Mouse (Mus musculus): ENCODE data around the gene Ets1. TPM values are rescaled to one million over a fixed set of nuclear protein-coding genes. Genes with fewer than 3 reads are reported as not detected.

Gene Ets1
- polyA plus RNA-seq, 1 experiment from 2014 or later = 13.6 TPM

GRCm38 (mm10) chr9:32614191-32614590 is 21.8 kb upstream of the Ets1 start:
- no peak for TF ChIP-seq CTCF (IDR thresholded peaks at IDR 0.05; ENCODE audit: low read depth)
- H3K4me2 ChIP-seq (replicated peaks; ENCODE audit: low read depth) = no peak overlapping the region
- H3K4me1 ChIP-seq (replicated peaks; ENCODE audit: control insufficient read depth, insufficient read depth, low read length) = no peaks in the 10 kb centered on the region
- H3K36me3 ChIP-seq (ENCODE audit: control insufficient read depth, insufficient read depth) = no peaks in the 10 kb centered on the region
- no peak for ATAC-seq
- no peaks in the 10 kb centered on the region for H3K27me3 ChIP-seq (replicated peaks; ENCODE audit: control insufficient read depth, insufficient read depth, low read length)
- no peak overlapping the region for H3K27ac ChIP-seq (ENCODE audit: low read depth, low read length)
- H3K9me3 ChIP-seq (ENCODE audit: control insufficient read depth) = no peaks in the 10 kb centered on the region
- H3K9ac ChIP-seq (ENCODE audit: low read depth, low read length) = no peak overlapping the region
- no peak overlapping the region for H3K4me3 ChIP-seq (ENCODE audit: low read depth, low read length)
- 84% methylated on average over 9 of the region's 9 CpGs for WGBS

- Histone ChIP-seq H3K9ac (ENCODE audit: low read depth, low read length) (no peak overlapping the region), H3K27ac (ENCODE audit: low read depth, low read length) (no peak overlapping the region), H3K4me1 (replicated peaks; ENCODE audit: control insufficient read depth, insufficient read depth, low read length) (no peaks in the 10 kb centered on the region), H3K4me2 (replicated peaks; ENCODE audit: low read depth) (no peak overlapping the region), H3K9me3 (ENCODE audit: control insufficient read depth) (no peaks in the 10 kb centered on the region), H3K27me3 (replicated peaks; ENCODE audit: control insufficient read depth, insufficient read depth, low read length) (no peaks in the 10 kb centered on the region), H3K4me3 (ENCODE audit: low read depth, low read length) (no peak overlapping the region), H3K36me3 (ENCODE audit: control insufficient read depth, insufficient read depth) (no peaks in the 10 kb centered on the region)
- no peak for TF ChIP-seq CTCF (IDR thresholded peaks at IDR 0.05; ENCODE audit: low read depth)
- ATAC-seq = no peak
- 90% methylated on average over 6 of the region's 6 CpGs for WGBS
Observed at GRCm38 (mm10) chr9:32615461-32615860, 20.6 kb upstream of the Ets1 start.

- Histone ChIP-seq H3K9ac (ENCODE audit: low read depth, low read length) (no peak overlapping the region), H3K27me3 (replicated peaks; ENCODE audit: control insufficient read depth, insufficient read depth, low read length) (no peaks in the 10 kb centered on the region), H3K4me2 (replicated peaks; ENCODE audit: low read depth) (no peak overlapping the region), H3K4me3 (ENCODE audit: low read depth, low read length) (no peak overlapping the region), H3K9me3 (ENCODE audit: control insufficient read depth) (no peaks in the 10 kb centered on the region), H3K27ac (ENCODE audit: low read depth, low read length) (no peak overlapping the region), H3K4me1 (replicated peaks; ENCODE audit: control insufficient read depth, insufficient read depth, low read length) (no peaks in the 10 kb centered on the region), H3K36me3 (ENCODE audit: control insufficient read depth, insufficient read depth) (no peaks in the 10 kb centered on the region)
- ATAC-seq = no peak
- TF ChIP-seq CTCF (IDR thresholded peaks at IDR 0.05; ENCODE audit: low read depth) = no peak
- WGBS = 32% methylated on average over 7 of the region's 7 CpGs
Observed at GRCm38 (mm10) chr9:32615986-32616385, 20.0 kb upstream of the Ets1 start.

GRCm38 (mm10) chr9:32616516-32617429 is 19.2 kb upstream of the Ets1 start:
- H3K4me1 ChIP-seq (replicated peaks; ENCODE audit: control insufficient read depth, insufficient read depth, low read length) = no peaks in the 10 kb centered on the region
- 74% methylated on average over 5 of the region's 5 CpGs for WGBS
- no peak for TF ChIP-seq CTCF (IDR thresholded peaks at IDR 0.05; ENCODE audit: low read depth)
- no peaks in the 10 kb centered on the region for H3K9me3 ChIP-seq (ENCODE audit: control insufficient read depth)
- H3K27me3 ChIP-seq (replicated peaks; ENCODE audit: control insufficient read depth, insufficient read depth, low read length) = no peaks in the 10 kb centered on the region
- H3K36me3 ChIP-seq (ENCODE audit: control insufficient read depth, insufficient read depth) = no peaks in the 10 kb centered on the region
- no peak for ATAC-seq
- H3K4me3 ChIP-seq (ENCODE audit: low read depth, low read length) = no peak overlapping the region
- H3K4me2 ChIP-seq (replicated peaks; ENCODE audit: low read depth) = no peak overlapping the region
- H3K27ac ChIP-seq (ENCODE audit: low read depth, low read length) = no peak overlapping the region
- no peak overlapping the region for H3K9ac ChIP-seq (ENCODE audit: low read depth, low read length)

GRCm38 (mm10) chr9:32617430-32617768 is 18.6 kb upstream of the Ets1 start:
- H3K27me3 ChIP-seq (replicated peaks; ENCODE audit: control insufficient read depth, insufficient read depth, low read length) = no peaks in the 10 kb centered on the region
- no peak for ATAC-seq
- no peaks in the 10 kb centered on the region for H3K36me3 ChIP-seq (ENCODE audit: control insufficient read depth, insufficient read depth)
- no peaks in the 10 kb centered on the region for H3K4me1 ChIP-seq (replicated peaks; ENCODE audit: control insufficient read depth, insufficient read depth, low read length)
- no peak overlapping the region for H3K9ac ChIP-seq (ENCODE audit: low read depth, low read length)
- TF ChIP-seq CTCF (IDR thresholded peaks at IDR 0.05; ENCODE audit: low read depth) = no peak
- no peaks in the 10 kb centered on the region for H3K9me3 ChIP-seq (ENCODE audit: control insufficient read depth)
- WGBS = 50% methylated on average over 5 of the region's 5 CpGs
- no peak overlapping the region for H3K27ac ChIP-seq (ENCODE audit: low read depth, low read length)
- H3K4me3 ChIP-seq (ENCODE audit: low read depth, low read length) = no peak overlapping the region
- no peak overlapping the region for H3K4me2 ChIP-seq (replicated peaks; ENCODE audit: low read depth)

- TF ChIP-seq CTCF (IDR thresholded peaks at IDR 0.05; ENCODE audit: low read depth) = no peak
- no peak for ATAC-seq
- 84% methylated on average over 9 of the region's 9 CpGs for WGBS
Observed at GRCm38 (mm10) chr9:32618544-32619120, 17.4 kb upstream of the Ets1 start.

More at GRCm38 (mm10) chr9:32618544-32619120, 17.4 kb upstream of the Ets1 start:
- H3K27me3 ChIP-seq (replicated peaks; ENCODE audit: control insufficient read depth, insufficient read depth, low read length) = no peaks in the 10 kb centered on the region
- H3K4me1 ChIP-seq (replicated peaks; ENCODE audit: control insufficient read depth, insufficient read depth, low read length) = no peaks in the 10 kb centered on the region
- no peak overlapping the region for H3K4me2 ChIP-seq (replicated peaks; ENCODE audit: low read depth)
- H3K9ac ChIP-seq (ENCODE audit: low read depth, low read length) = no peak overlapping the region
- H3K36me3 ChIP-seq (ENCODE audit: control insufficient read depth, insufficient read depth) = no peaks in the 10 kb centered on the region
- H3K4me3 ChIP-seq (ENCODE audit: low read depth, low read length) = no peak overlapping the region
- no peaks in the 10 kb centered on the region for H3K9me3 ChIP-seq (ENCODE audit: control insufficient read depth)
- no peak overlapping the region for H3K27ac ChIP-seq (ENCODE audit: low read depth, low read length)
